Mouse (Mus musculus) kidney, embryonic 14.5 days (tissue): ENCODE data around the gene Pcmt1. TPM values are rescaled to one million over a fixed set of nuclear protein-coding genes. Genes with fewer than 3 reads are reported as not detected.

Experiments
- ATAC-seq: fragments of 200-750 bp; cut with Nextera tagmentation; 2 replicates; pipeline ENCODE4 v1.8.0; 2017; ENCODE audit warnings: moderate number of reproducible peaks, mild to moderate bottlenecking, moderate TSS enrichment, moderate library complexity; ENCODE audit not compliant: low FRiP score, low TSS enrichment
- H3K27ac ChIP-seq: fragments of 300-500 bp; sonication (generic); 2 replicates; pipeline ENCODE4 v1.5.1; 2014; ENCODE audit warnings: low read depth, mild to moderate bottlenecking, low read length, moderate library complexity, mixed read lengths
- H3K27me3 ChIP-seq: fragments of 300-500 bp; sonication (generic); 2 replicates; pipeline ENCODE4 v1.6.1; 2014; ENCODE audit warnings: mild to moderate bottlenecking, low read length; ENCODE audit not compliant: control insufficient read depth, insufficient read depth
- H3K36me3 ChIP-seq: fragments of 300-500 bp; sonication (generic); 2 replicates; pipeline ENCODE4 v1.6.1; 2014; ENCODE audit warnings: low read length, mixed read lengths; ENCODE audit not compliant: control insufficient read depth, insufficient read depth
- H3K4me1 ChIP-seq: fragments of 300-500 bp; sonication (generic); 2 replicates; pipeline ENCODE4 v1.6.1; 2014; ENCODE audit warnings: low read length, mixed read lengths; ENCODE audit not compliant: control insufficient read depth, insufficient read depth
- H3K4me2 ChIP-seq: fragments of 300-500 bp; sonication (generic); replicated peaks from 2 replicates; pipeline ENCODE4 v1.6.1; 2014; ENCODE audit warnings: low read depth, mild to moderate bottlenecking, low read length
- H3K4me3 ChIP-seq: fragments of 300-500 bp; sonication (generic); 2 replicates; pipeline ENCODE4 v1.5.1; 2014; ENCODE audit warnings: mild to moderate bottlenecking, low read length
- H3K9ac ChIP-seq: fragments of 300-500 bp; sonication (generic); 2 replicates; pipeline ENCODE4 v1.6.1; 2014; ENCODE audit warnings: low read depth, mild to moderate bottlenecking, low read length, moderate library complexity
- H3K9me3 ChIP-seq: fragments of 300-500 bp; sonication (generic); 2 replicates; pipeline ENCODE4 v1.6.1; 2016; ENCODE audit warnings: low read length; ENCODE audit not compliant: control insufficient read depth
- WGBS: fragments of 180-500 bp; shearing (Covaris S2); extraction: QIAGEN DNeasy Blood & Tissue Kit; methylation state at CpG from one replicate; pipeline ENCODE4 v1.1.7; 2014; 5-methylcytosine and 5-hydroxymethylcytosine counted together
- polyA plus RNA-seq: library from polyadenylated mRNA; unstranded; fragments of >200 nt; fragmentation: Nextera tagmentation; extraction: Ambion mirVana; gene quantifications from 2 replicates; pipeline ENCODE4 v1.2.1, GENCODE M21; 2014

Pcmt1 gene
- polyA plus RNA-seq, 1 experiment from 2014 or later, result 109 TPM

DNA sequence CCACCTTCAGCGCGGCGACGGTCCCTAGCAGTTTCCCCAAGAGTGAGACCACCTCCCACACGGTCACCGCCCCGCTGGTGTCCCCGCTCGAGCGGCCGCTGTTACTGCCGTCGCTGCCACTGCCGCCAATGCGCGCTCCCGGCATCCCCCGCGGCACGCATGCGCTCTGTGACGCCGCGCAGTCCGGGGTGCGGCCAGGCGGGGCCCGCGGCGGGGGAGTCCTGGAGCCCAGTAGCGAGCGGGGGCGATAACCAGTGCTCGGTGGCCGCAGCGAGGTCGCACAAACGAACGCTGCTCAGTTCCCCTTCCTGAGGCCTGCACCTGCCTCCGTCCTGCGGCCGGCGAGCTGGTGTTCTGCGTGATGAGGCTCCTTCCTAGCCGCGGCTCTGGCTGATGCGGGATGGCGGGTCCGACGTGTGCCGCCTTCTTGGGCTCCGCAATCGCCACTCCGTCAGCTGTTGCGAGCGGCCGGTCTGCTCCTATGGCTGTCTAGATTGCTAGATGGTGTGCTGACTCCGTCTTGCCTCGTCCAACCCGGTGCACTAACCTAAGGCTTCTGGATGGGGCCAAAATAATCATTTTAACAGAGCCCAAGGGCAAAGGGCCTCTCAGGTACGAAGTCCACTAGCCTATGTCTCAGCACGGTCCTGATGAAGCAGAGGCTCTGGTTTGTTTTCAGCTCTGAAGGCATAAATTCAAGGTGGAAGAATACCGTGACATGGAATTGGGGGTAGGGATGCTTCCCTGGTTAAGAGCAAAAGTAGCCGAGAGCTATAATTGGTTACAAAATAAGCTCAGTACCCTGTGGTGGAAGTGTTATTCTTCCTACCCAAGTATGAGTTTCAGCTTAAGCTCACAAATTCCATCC lies 17.5 kb downstream of the Pcmt1 start:
- Histone ChIP-seq H3K4me2 (peak overlapping the region; percentile 79), H3K27me3 (no peaks in the 10 kb centered on the region), H3K9me3 (no peaks in the 10 kb centered on the region), H3K36me3 (no peaks in the 10 kb centered on the region), H3K9ac (peak overlapping the region; percentile 87), H3K4me1 (peaks cover 6% of the 10 kb centered on the region; the same call in 1 of the 2 replicates), H3K27ac (peak overlapping the region; percentile 85), H3K4me3 (peak overlapping the region; percentile 88)
- WGBS, result under 1% methylated on average over 63 of the region's 64 CpGs
- peak; percentile 92 for ATAC-seq

DNA sequence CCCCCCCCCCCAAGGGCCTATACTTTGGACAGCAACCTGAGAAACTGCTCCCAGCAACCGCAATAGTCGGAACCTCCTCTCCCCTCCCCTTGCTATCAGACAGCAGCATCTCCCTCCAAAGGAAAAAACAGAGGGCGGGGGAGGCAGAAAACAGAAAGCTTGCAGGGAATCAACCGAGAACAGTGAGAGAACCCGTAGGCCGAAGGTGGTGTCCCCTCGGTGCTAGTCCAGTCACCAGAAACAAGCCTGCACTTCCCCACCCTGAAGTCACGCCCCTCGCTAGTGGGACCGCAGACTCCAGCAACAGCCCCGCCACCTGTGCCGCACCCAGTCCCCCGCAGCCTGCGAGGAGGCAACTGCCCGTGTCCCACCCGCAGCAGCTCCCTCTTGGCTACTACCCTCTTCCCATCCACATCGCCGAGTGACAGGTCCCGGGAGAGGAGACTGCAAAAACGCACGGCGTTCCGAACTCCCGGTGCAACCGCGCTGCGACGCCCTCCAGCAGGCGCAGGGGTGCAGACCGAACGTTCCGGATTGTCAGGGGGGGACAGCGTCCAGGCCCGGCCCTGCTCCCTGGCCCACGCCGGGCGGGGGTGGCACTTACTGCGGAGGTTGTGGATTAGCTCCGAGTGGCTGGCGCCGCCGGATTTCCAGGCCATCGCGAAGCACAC lies 18.3 kb downstream of the Pcmt1 start:
- under 1% methylated on average over 44 of the region's 44 CpGs for WGBS
- no peaks in the 10 kb centered on the region for H3K36me3 ChIP-seq
- no peaks in the 10 kb centered on the region for H3K9me3 ChIP-seq
- H3K4me2 ChIP-seq, result peak overlapping the region; percentile 79
- H3K27ac ChIP-seq, result peak overlapping the region; percentile 85
- H3K4me3 ChIP-seq, result peak overlapping the region; percentile 88
- H3K4me1 ChIP-seq, result peaks cover 6% of the 10 kb centered on the region; the same call in 1 of the 2 replicates
- peak overlapping the region; percentile 87 for H3K9ac ChIP-seq
- no peaks in the 10 kb centered on the region for H3K27me3 ChIP-seq
- ATAC-seq, result peak; percentile 82

DNA sequence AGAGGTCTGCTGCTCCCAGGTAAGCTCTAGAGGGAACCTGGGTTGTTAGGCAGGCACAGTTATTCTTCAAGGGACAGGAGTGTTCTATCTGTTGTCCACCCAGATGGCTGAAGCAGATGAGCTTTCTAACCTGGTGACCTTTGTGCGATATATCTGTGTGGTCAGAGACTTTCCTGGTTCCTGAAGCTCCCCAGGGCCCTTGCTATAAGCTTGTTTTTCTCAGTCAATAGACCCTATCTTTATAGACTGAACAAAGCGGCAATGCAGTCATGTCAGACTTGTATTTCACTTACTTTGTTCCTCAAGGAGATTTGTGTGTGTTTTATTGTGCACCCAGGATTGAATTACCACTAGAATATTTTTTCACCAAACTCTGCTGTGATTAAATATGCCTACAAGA lies 29.9 kb downstream of the Pcmt1 start:
- no peak overlapping the region for H3K4me3 ChIP-seq
- 47% methylated on average over 2 of the region's 2 CpGs for WGBS
- no peak overlapping the region for H3K4me2 ChIP-seq
- no peaks in the 10 kb centered on the region for H3K9me3 ChIP-seq
- no peak overlapping the region for H3K9ac ChIP-seq
- H3K36me3 ChIP-seq, result peaks cover 23% of the 10 kb centered on the region
- no peak overlapping the region for H3K27ac ChIP-seq
- no peaks in the 10 kb centered on the region for H3K4me1 ChIP-seq
- ATAC-seq, result peak; percentile 55; the same call in 1 of the 2 replicates
- no peaks in the 10 kb centered on the region for H3K27me3 ChIP-seq

DNA sequence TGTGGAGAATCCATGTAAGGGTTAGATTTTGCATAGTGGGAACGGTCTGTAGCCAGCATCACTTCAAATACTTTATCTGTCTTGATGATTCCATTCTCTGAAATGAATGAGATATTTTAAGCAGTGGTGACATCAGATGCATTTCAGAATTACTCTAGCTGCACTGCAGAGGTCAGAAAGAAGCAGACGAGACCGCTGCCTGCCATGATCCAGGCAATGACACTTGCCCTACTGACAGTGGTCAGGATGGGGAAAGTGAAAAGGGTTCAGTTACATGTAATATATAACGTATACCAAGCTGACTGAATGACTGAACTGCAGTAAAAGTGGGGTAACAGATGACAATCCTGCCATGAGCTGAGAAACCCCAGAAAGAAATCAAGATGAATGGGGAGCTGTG lies 31.9 kb downstream of the Pcmt1 start:
- H3K27ac ChIP-seq, result no peak overlapping the region
- no peaks in the 10 kb centered on the region for H3K4me1 ChIP-seq
- no peak overlapping the region for H3K4me2 ChIP-seq
- no peaks in the 10 kb centered on the region for H3K9me3 ChIP-seq
- H3K36me3 ChIP-seq, result peaks cover 30% of the 10 kb centered on the region
- 63% methylated on average over 4 of the region's 4 CpGs for WGBS
- ATAC-seq, result no peak
- H3K27me3 ChIP-seq, result no peaks in the 10 kb centered on the region
- no peak overlapping the region for H3K4me3 ChIP-seq
- no peak overlapping the region for H3K9ac ChIP-seq

DNA sequence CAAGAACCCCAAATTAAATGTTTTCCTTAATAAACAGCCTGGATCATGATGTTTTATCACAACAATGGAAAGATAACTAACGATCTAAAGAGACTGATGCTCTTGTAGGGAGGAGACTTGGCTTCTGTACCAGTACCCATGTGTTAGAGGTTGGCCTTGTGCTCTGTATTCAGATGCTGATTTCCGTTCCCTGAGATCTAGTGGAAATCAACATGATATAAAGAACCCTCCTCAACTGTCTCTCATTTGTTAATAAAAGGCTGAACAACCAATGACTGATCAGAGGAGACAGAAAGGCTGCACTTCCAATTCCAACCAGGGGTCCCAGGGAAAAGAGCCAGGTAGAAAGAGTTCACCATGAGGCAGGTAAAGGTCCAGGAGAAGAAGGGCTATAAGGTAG lies 35.0 kb downstream of the Pcmt1 start:
- Histone ChIP-seq H3K36me3 (peaks cover 51% of the 10 kb centered on the region), H3K27ac (no peak overlapping the region), H3K4me3 (no peak overlapping the region), H3K4me2 (no peak overlapping the region), H3K9me3 (no peaks in the 10 kb centered on the region), H3K4me1 (no peaks in the 10 kb centered on the region), H3K9ac (no peak overlapping the region), H3K27me3 (no peaks in the 10 kb centered on the region)
- 89% methylated on average over 2 of the region's 2 CpGs for WGBS
- ATAC-seq, result no peak

DNA sequence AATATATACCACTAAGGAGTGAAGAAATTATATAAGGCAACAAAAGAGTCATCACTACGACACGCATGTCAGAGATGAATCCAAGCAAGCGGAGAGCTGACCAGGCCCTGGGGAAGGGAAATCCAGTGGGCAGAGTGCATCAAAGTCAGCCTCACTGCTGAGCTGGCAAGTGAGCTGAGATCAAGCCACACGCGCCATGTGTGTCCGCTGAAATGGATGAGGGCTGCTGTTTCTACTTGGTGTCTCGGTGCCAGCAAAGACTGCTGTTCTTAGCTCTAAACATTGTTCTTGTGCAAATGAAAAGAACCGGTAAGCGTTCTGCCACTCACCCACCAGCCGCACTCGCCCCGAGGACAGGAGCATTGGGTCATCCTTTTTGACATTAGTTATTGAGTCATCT lies 40.6 kb downstream of the Pcmt1 start:
- Histone ChIP-seq H3K9ac (no peak overlapping the region), H3K4me2 (no peak overlapping the region), H3K4me3 (no peak overlapping the region), H3K27ac (no peak overlapping the region), H3K27me3 (no peaks in the 10 kb centered on the region), H3K9me3 (no peaks in the 10 kb centered on the region), H3K36me3 (peaks cover 65% of the 10 kb centered on the region), H3K4me1 (no peaks in the 10 kb centered on the region)
- no peak for ATAC-seq
- 97% methylated on average over 12 of the region's 12 CpGs for WGBS

DNA sequence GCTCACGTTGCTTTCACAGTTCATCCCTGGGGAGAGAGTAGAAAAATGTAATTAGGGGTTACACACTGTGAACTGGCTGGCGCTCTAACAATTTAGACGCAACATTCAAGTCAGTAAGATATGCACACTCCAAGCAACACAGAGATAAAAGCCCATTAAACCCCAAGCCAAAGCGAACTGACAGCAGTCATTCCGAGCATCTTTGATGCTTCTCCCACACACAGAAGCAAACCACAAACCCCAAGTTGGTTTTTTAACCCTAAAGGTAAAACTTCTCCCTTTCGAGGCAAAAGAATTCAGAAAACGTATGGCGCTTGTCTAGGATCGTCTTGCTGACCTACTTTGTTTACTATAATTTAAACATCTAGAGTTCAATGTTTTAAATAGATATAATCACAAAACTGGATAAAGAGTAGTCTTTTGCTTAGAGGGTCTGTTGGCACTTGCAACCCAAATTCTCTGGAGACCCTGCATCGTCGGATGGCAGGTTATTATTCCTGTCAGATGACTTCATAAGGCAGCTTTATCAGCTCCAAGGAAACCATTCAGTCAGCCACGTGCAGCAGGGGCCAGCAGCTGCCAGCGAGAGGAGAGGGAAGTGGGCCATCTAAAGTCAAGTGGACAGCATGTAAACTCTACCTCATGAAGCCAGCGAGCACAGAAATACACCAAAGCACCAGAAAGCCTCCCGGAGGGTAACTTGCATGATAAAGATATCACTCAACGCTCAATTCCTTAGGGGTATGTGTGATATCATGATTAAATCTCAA lies 49.8 kb downstream of the Pcmt1 start:
- Histone ChIP-seq H3K4me1 (no peaks in the 10 kb centered on the region), H3K4me3 (no peak overlapping the region), H3K9ac (no peak overlapping the region), H3K9me3 (no peaks in the 10 kb centered on the region), H3K27ac (no peak overlapping the region), H3K36me3 (peaks cover 20% of the 10 kb centered on the region; the same call in 1 of the 2 replicates), H3K4me2 (no peak overlapping the region), H3K27me3 (no peaks in the 10 kb centered on the region)
- WGBS, result 91% methylated on average over 16 of the region's 16 CpGs
- ATAC-seq, result no peak

DNA sequence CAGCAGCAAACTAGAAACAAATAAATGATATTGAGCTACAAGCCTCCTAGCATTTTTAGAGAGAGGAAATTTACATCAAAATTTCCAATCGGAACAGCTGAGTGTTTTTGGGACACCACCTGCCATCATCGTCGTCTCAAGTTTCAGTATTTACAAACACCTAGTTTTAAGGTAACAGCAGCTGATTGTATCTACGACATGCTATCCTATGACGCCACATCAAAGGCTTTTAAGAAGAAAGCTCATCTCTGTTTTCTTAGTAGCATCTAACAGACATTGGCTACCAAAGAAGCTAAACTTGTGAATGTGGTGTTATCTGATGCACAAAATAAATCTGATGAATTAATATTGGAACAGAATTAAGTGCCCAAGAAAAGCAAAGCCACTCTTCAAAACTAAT lies 50.6 kb downstream of the Pcmt1 start:
- no peaks in the 10 kb centered on the region for H3K9me3 ChIP-seq
- no peaks in the 10 kb centered on the region for H3K4me1 ChIP-seq
- H3K36me3 ChIP-seq, result peaks cover 20% of the 10 kb centered on the region; the same call in 1 of the 2 replicates
- no peak overlapping the region for H3K4me3 ChIP-seq
- 89% methylated on average over 5 of the region's 5 CpGs for WGBS
- no peak for ATAC-seq
- no peaks in the 10 kb centered on the region for H3K27me3 ChIP-seq
- no peak overlapping the region for H3K27ac ChIP-seq
- no peak overlapping the region for H3K9ac ChIP-seq
- H3K4me2 ChIP-seq, result no peak overlapping the region
